Mouse (Mus musculus) midbrain, postnatal 0 days (tissue): Measurements from ENCODE around the gene Arsa. TPM values are rescaled to one million over a fixed set of nuclear protein-coding genes. Genes with fewer than 3 reads are reported as not detected.
"Not testable (repeated sequence)": the region's sequence is repeated elsewhere in the genome, so short reads cannot be mapped to it uniquely, and the experiment has no call there.

Experiments
- ATAC-seq: fragments of 200-750 bp; cut with Nextera tagmentation; 2 replicates; pipeline ENCODE4 v1.8.0; 2017; ENCODE audit warnings: moderate number of reproducible peaks, mild to moderate bottlenecking, moderate TSS enrichment, moderate library complexity; ENCODE audit not compliant: low FRiP score
- DNase-seq: peaks from one replicate; pipeline ENCODE4 v3.0.0-alpha.2; 2015; ENCODE audit warnings: low spot score
- H3K27ac ChIP-seq: fragments of 300-500 bp; sonication (generic); 2 replicates; pipeline ENCODE4 v1.5.1; 2014; ENCODE audit warnings: low read depth, mild to moderate bottlenecking, low read length, mixed read lengths
- H3K27me3 ChIP-seq: fragments of 300-500 bp; sonication (generic); 2 replicates; pipeline ENCODE4 v1.6.1; 2014; ENCODE audit warnings: low read length, control low read depth, mixed read lengths; ENCODE audit not compliant: insufficient read depth
- H3K36me3 ChIP-seq: fragments of 300-500 bp; sonication (generic); 2 replicates; pipeline ENCODE4 v1.6.1; 2014; ENCODE audit warnings: low read length, control low read depth, mixed read lengths; ENCODE audit not compliant: insufficient read depth
- H3K4me1 ChIP-seq: fragments of 300-500 bp; sonication (generic); 2 replicates; pipeline ENCODE4 v1.6.1; 2014; ENCODE audit warnings: mild to moderate bottlenecking, control low read depth, antibody characterized with exemption, low read length, mixed read lengths; ENCODE audit not compliant: insufficient read depth
- H3K4me2 ChIP-seq: fragments of 300-500 bp; sonication (generic); 2 replicates; pipeline ENCODE4 v1.6.1; 2014; ENCODE audit warnings: low read depth, mild to moderate bottlenecking, low read length, mixed read lengths; ENCODE audit not compliant: poor library complexity, severe bottlenecking
- H3K4me3 ChIP-seq: fragments of 300-500 bp; sonication (generic); 2 replicates; pipeline ENCODE4 v1.5.1; 2014; ENCODE audit warnings: low read depth, mild to moderate bottlenecking, low read length, moderate library complexity
- H3K9ac ChIP-seq: fragments of 300-500 bp; sonication (generic); replicated peaks from 2 replicates; pipeline ENCODE4 v1.6.1; 2014; ENCODE audit warnings: mild to moderate bottlenecking, low read length, moderate library complexity, mixed read lengths; ENCODE audit not compliant: poor library complexity, severe bottlenecking
- H3K9me3 ChIP-seq: fragments of 300-500 bp; sonication (generic); 2 replicates; pipeline ENCODE4 v1.6.1; 2016; ENCODE audit warnings: low read length, control low read depth
- CTCF ChIP-seq: IDR thresholded peaks from 2 replicates; pipeline ENCODE4 v1.5.1; 2016; ENCODE audit warnings: antibody characterized with exemption, mild to moderate bottlenecking
- WGBS: fragments of 180-500 bp; shearing (Covaris S2); extraction: QIAGEN DNeasy Blood & Tissue Kit; methylation state at CpG from one replicate; pipeline ENCODE4 v1.1.7; 2014; 5-methylcytosine and 5-hydroxymethylcytosine counted together
- polyA plus RNA-seq: library from polyadenylated mRNA; unstranded; fragments of >200 nt; fragmentation: Nextera tagmentation; extraction: Ambion mirVana; gene quantifications from 2 replicates; pipeline ENCODE4 v1.2.1, GENCODE M21; 2015
- total RNA-seq: library from RNA; depleted of rRNA; stranded (reverse); fragments of >200 nt; gene quantifications from 2 replicates; pipeline ENCODE4 v1.2.3, GENCODE M21; 2014

Gene Arsa
- total and polyA plus RNA-seq, 2 experiments from 2014 or later: 32.4 to 34.0 TPM

DNA sequence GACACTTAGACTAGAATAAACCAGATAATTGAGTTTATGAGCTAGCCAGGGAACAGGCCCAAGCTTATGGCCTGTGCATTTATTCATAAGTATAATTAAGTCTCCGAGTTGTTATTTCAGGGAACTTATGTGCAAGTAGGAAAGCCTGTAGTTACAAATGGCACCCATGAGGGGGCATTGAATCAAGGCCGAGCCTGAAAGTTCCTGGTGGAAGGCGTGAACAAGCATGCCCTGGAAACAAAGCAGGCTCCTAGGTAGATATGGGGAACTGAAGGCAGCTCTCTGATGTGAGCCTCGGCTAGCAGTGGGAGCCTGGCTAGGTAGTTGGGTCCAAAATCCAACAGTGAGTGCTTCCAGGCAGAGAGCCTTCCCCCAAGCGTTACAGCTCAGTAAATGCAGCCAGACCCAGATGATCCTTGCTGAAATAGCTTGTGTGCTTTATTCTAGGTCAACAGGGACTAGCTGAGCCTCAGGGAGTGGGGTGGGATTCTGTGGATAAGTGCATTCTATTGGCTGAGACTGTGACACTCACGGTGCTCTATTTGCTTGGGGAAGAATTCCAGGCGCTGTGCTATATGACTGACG, 34.6 kb downstream of the Arsa start:
- TF ChIP-seq CTCF: peak; percentile 58
- WGBS: 38% methylated on average over 8 of the region's 8 CpGs
- H3K9ac ChIP-seq: no peak overlapping the region

GRCm38 (mm10) chr15:89435878-89436277, 41.3 kb downstream of the Arsa start:
- DNase-seq (no peak), ATAC-seq (no peak)
- no peaks in the 10 kb centered on the region for H3K36me3 ChIP-seq
- H3K27me3 ChIP-seq: no peaks in the 10 kb centered on the region
- H3K27ac ChIP-seq: no peak overlapping the region
- no peak overlapping the region for H3K4me3 ChIP-seq
- H3K9ac ChIP-seq: no peak overlapping the region
- no peak overlapping the region for H3K4me2 ChIP-seq
- WGBS: 90% methylated on average over 5 of the region's 5 CpGs
- H3K9me3 ChIP-seq: no peaks in the 10 kb centered on the region
- TF ChIP-seq CTCF: no peak
- H3K4me1 ChIP-seq: 0 out of 2 replicates have a peak, but pooled peaks cover 2% of the 10 kb centered on the region

More for the DNA sequence above, 34.6 kb downstream of the Arsa start:
- Histone ChIP-seq H3K36me3 (no peaks in the 10 kb centered on the region), H3K4me2 (no peak overlapping the region), H3K9me3 (no peaks in the 10 kb centered on the region), H3K4me3 (no peak overlapping the region), H3K27me3 (no peaks in the 10 kb centered on the region), H3K27ac (no peak overlapping the region), H3K4me1 (no peaks in the 10 kb centered on the region)
- ATAC-seq (no peak), DNase-seq (peak; percentile 57)

- Histone ChIP-seq H3K27ac (no peak overlapping the region), H3K4me3 (no peak overlapping the region), H3K9ac (no peak overlapping the region), H3K27me3 (no peaks in the 10 kb centered on the region), H3K4me1 (0 out of 2 replicates have a peak, but pooled peaks cover 2% of the 10 kb centered on the region), H3K36me3 (no peaks in the 10 kb centered on the region), H3K9me3 (no peaks in the 10 kb centered on the region), H3K4me2 (no peak overlapping the region)
- no peak for TF ChIP-seq CTCF
- WGBS: 73% methylated on average over 3 of the region's 3 CpGs
- no peak for ATAC-seq
- DNase-seq: no peak
These were observed 43.1 kb downstream of the Arsa start for GRCm38 (mm10) chr15:89434136-89434535.

DNA sequence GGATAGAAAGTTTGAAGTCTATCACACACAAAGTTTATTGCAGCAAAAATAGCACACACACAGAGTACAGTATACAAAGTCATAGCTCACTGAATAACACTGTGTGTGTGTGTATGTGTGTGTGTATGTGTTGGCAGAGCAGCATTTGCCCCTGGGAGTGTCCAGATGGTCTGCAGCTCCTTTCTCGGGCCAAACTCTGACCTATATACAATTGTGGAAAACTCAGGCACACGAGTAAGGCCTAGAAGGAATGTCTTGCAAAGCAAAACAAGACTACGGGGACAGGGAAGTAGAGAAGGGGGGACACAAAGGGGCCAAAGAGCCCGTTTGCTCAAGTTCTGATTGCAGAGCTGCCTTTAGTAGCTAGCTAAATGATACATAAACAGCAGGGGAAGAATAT, 44.3 kb downstream of the Arsa start:
- ATAC-seq: no peak
- WGBS: 87% methylated on average over 4 of the region's 4 CpGs
- no peak overlapping the region for H3K4me3 ChIP-seq

GRCm38 (mm10) chr15:89431806-89432205, 45.4 kb downstream of the Arsa start:
- peaks cover 9% of the 10 kb centered on the region for H3K36me3 ChIP-seq
- H3K27me3 ChIP-seq: no peaks in the 10 kb centered on the region
- H3K27ac ChIP-seq: no peak overlapping the region
- no peak for ATAC-seq
- 92% methylated on average over 6 of the region's 6 CpGs for WGBS
- no peak for TF ChIP-seq CTCF
- no peak overlapping the region for H3K4me3 ChIP-seq
- H3K4me1 ChIP-seq: 0 out of 2 replicates have a peak, but pooled peaks cover 2% of the 10 kb centered on the region
- no peak overlapping the region for H3K4me2 ChIP-seq
- no peak overlapping the region for H3K9ac ChIP-seq
- no peak for DNase-seq
- no peaks in the 10 kb centered on the region for H3K9me3 ChIP-seq

More for the DNA sequence above, 44.3 kb downstream of the Arsa start:
- H3K9me3 ChIP-seq: no peaks in the 10 kb centered on the region
- no peak overlapping the region for H3K27ac ChIP-seq
- TF ChIP-seq CTCF: no peak
- H3K36me3 ChIP-seq: no peaks in the 10 kb centered on the region
- H3K4me2 ChIP-seq: no peak overlapping the region
- 0 out of 2 replicates have a peak, but pooled peaks cover 2% of the 10 kb centered on the region for H3K4me1 ChIP-seq
- no peak for DNase-seq
- no peak overlapping the region for H3K9ac ChIP-seq
- no peaks in the 10 kb centered on the region for H3K27me3 ChIP-seq

GRCm38 (mm10) chr15:89431271-89431670, 46.0 kb downstream of the Arsa start:
- Histone ChIP-seq H3K9me3 (no peaks in the 10 kb centered on the region), H3K4me2 (no peak overlapping the region), H3K9ac (no peak overlapping the region), H3K4me3 (no peak overlapping the region), H3K4me1 (0 out of 2 replicates have a peak, but pooled peaks cover 2% of the 10 kb centered on the region), H3K27ac (no peak overlapping the region), H3K36me3 (peaks cover 14% of the 10 kb centered on the region), H3K27me3 (no peaks in the 10 kb centered on the region)
- no peak for DNase-seq
- WGBS: 89% methylated on average over 3 of the region's 3 CpGs
- no peak for ATAC-seq
- no peak for TF ChIP-seq CTCF

- H3K27me3 ChIP-seq, H3K9me3 ChIP-seq, DNase-seq, H3K4me3 ChIP-seq, H3K4me2 ChIP-seq, ATAC-seq, H3K27ac ChIP-seq, H3K4me1 ChIP-seq, H3K9ac ChIP-seq: not testable (repeated sequence)
- H3K36me3 ChIP-seq: peaks cover 19% of the 10 kb centered on the region
- 89% methylated on average over 9 of the region's 9 CpGs for WGBS
These were observed 46.5 kb downstream of the Arsa start for GRCm38 (mm10) chr15:89430771-89431170.
